Mouse (Mus musculus) forebrain, embryonic 16.5 days (tissue): Measurements from ENCODE around the gene Lhx2. TPM values are rescaled to one million over a fixed set of nuclear protein-coding genes. Genes with fewer than 3 reads are reported as not detected.
A peak's percentile ranks its signal among the peaks of the same experiment; 100 is the strongest.

Experiments used
- ATAC-seq: fragments of 200-750 bp; cut with Nextera tagmentation; 2 replicates; pipeline ENCODE4 v1.8.0; 2017; ENCODE audit warnings: mild to moderate bottlenecking, moderate library complexity
- H3K27ac ChIP-seq: fragments of 300-500 bp; sonication (generic); 2 replicates; pipeline ENCODE4 v1.5.1; 2014; ENCODE audit warnings: low read length, control low read depth
- H3K27me3 ChIP-seq: fragments of 300-500 bp; sonication (generic); replicated peaks from 2 replicates; pipeline ENCODE4 v1.6.1; 2014; ENCODE audit warnings: low read length; ENCODE audit not compliant: control insufficient read depth, insufficient read depth
- H3K36me3 ChIP-seq: fragments of 300-500 bp; sonication (generic); 2 replicates; pipeline ENCODE4 v1.6.1; 2014; ENCODE audit not compliant: control insufficient read depth, insufficient read depth
- H3K4me1 ChIP-seq: fragments of 300-500 bp; sonication (generic); replicated peaks from 2 replicates; pipeline ENCODE4 v1.6.1; 2014; ENCODE audit warnings: low read length; ENCODE audit not compliant: control insufficient read depth, insufficient read depth
- H3K4me2 ChIP-seq: fragments of 300-500 bp; sonication (generic); 2 replicates; pipeline ENCODE4 v1.6.1; 2014; ENCODE audit warnings: mild to moderate bottlenecking, low read length, control low read depth
- H3K4me3 ChIP-seq: fragments of 300-500 bp; sonication (generic); replicated peaks from 2 replicates; pipeline ENCODE4 v1.5.1; 2014; ENCODE audit warnings: mild to moderate bottlenecking, low read length, control low read depth
- H3K9ac ChIP-seq: fragments of 300-500 bp; sonication (generic); replicated peaks from 2 replicates; pipeline ENCODE4 v1.6.1; 2014; ENCODE audit warnings: low read depth, low read length, control low read depth
- H3K9me3 ChIP-seq: fragments of 300-500 bp; sonication (generic); 2 replicates; pipeline ENCODE4 v1.6.1; 2016; ENCODE audit warnings: low read length; ENCODE audit not compliant: control insufficient read depth
- WGBS: fragments of 180-500 bp; shearing (Covaris S2); extraction: QIAGEN DNeasy Blood & Tissue Kit; methylation state at CpG from one replicate; pipeline ENCODE4 v1.1.7; 2014; 5-methylcytosine and 5-hydroxymethylcytosine counted together
- polyA plus RNA-seq: library from polyadenylated mRNA; unstranded; fragments of >200 nt; fragmentation: Nextera tagmentation; extraction: Ambion mirVana; gene quantifications from 2 replicates; pipeline ENCODE4 v1.2.1, GENCODE M21; 2015

Lhx2 gene
- polyA plus RNA-seq, 1 experiment from 2014 or later, result 69.7 TPM

GRCm38 (mm10) chr2:38323380-38323779 lies 15.7 kb upstream of the Lhx2 start:
- no peak overlapping the region for H3K4me2 ChIP-seq
- H3K4me1 ChIP-seq, result no peaks in the 10 kb centered on the region
- no peaks in the 10 kb centered on the region; the same call in 1 of the 2 replicates for H3K27me3 ChIP-seq
- 65% methylated on average over 8 of the region's 8 CpGs for WGBS
- no peaks in the 10 kb centered on the region for H3K9me3 ChIP-seq
- no peak for ATAC-seq
- no peak overlapping the region for H3K9ac ChIP-seq
- no peak overlapping the region for H3K4me3 ChIP-seq
- H3K36me3 ChIP-seq, result no peaks in the 10 kb centered on the region
- no peak overlapping the region for H3K27ac ChIP-seq

- Histone ChIP-seq H3K36me3 (no peaks in the 10 kb centered on the region), H3K9ac (no peak overlapping the region), H3K27me3 (no peaks in the 10 kb centered on the region; the same call in 1 of the 2 replicates), H3K27ac (no peak overlapping the region), H3K4me3 (no peak overlapping the region), H3K4me1 (no peaks in the 10 kb centered on the region), H3K4me2 (no peak overlapping the region), H3K9me3 (no peaks in the 10 kb centered on the region)
- ATAC-seq, result no peak
- 53% methylated on average over 1 of the region's 1 CpGs for WGBS
Observed at GRCm38 (mm10) chr2:38326671-38327070, 12.4 kb upstream of the Lhx2 start.

GRCm38 (mm10) chr2:38333586-38334119 lies 5.4 kb upstream of the Lhx2 start:
- Histone ChIP-seq H3K9ac (no peak overlapping the region), H3K36me3 (no peaks in the 10 kb centered on the region), H3K27ac (no peak overlapping the region), H3K4me1 (no peaks in the 10 kb centered on the region), H3K4me2 (no peak overlapping the region), H3K27me3 (peaks cover 18% of the 10 kb centered on the region), H3K9me3 (no peaks in the 10 kb centered on the region), H3K4me3 (no peak overlapping the region)
- WGBS, result 36% methylated on average over 7 of the region's 7 CpGs
- ATAC-seq, result peak; percentile 25; the same call in 1 of the 2 replicates

GRCm38 (mm10) chr2:38336606-38337005 lies 2.5 kb upstream of the Lhx2 start:
- Histone ChIP-seq H3K27ac (no peak overlapping the region), H3K9me3 (no peaks in the 10 kb centered on the region), H3K9ac (no peak overlapping the region), H3K4me2 (peak overlapping the region; percentile 10), H3K27me3 (peaks cover 18% of the 10 kb centered on the region), H3K4me1 (peaks cover 14% of the 10 kb centered on the region), H3K4me3 (no peak overlapping the region), H3K36me3 (no peaks in the 10 kb centered on the region)
- WGBS, result 8% methylated on average over 17 of the region's 17 CpGs
- ATAC-seq, result no peak

DNA sequence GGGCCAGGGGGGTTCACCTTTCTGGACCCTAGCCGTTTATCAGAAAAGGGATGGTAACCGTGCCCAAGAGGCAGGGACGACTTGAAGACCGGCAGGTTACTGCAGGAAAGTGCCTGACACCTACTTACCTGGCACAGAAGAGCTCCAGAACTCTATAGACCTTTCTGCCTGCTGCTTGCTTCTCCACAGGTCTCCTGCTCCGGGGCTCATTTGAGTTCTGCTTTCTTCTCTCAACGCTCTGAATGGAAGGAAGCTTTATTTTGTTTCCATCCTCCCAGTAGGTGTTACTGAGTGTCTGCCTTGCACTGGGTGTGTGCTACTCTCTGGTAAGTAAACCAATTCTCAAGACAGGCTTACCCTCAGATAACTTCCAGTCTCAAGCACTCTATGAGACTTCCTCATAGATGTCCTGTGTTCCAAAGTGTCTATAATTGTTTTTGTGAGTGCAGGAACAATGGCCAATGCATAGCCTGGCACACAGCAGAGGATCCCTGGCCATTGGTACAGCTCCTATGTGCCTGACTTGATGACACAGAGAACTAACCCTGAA lies 1.9 kb upstream of the Lhx2 start:
- 15% methylated on average over 6 of the region's 6 CpGs for WGBS
- Histone ChIP-seq H3K36me3 (no peaks in the 10 kb centered on the region), H3K9me3 (no peaks in the 10 kb centered on the region), H3K4me3 (no peak overlapping the region), H3K9ac (no peak overlapping the region), H3K27me3 (peaks cover 18% of the 10 kb centered on the region), H3K4me1 (peaks cover 14% of the 10 kb centered on the region), H3K27ac (no peak overlapping the region), H3K4me2 (no peak overlapping the region; the same call in 1 of the 2 replicates)
- no peak for ATAC-seq

GRCm38 (mm10) chr2:38337681-38338080 lies 1.4 kb upstream of the Lhx2 start:
- H3K4me1 ChIP-seq, result peaks cover 14% of the 10 kb centered on the region
- no peak overlapping the region for H3K4me2 ChIP-seq

DNA sequence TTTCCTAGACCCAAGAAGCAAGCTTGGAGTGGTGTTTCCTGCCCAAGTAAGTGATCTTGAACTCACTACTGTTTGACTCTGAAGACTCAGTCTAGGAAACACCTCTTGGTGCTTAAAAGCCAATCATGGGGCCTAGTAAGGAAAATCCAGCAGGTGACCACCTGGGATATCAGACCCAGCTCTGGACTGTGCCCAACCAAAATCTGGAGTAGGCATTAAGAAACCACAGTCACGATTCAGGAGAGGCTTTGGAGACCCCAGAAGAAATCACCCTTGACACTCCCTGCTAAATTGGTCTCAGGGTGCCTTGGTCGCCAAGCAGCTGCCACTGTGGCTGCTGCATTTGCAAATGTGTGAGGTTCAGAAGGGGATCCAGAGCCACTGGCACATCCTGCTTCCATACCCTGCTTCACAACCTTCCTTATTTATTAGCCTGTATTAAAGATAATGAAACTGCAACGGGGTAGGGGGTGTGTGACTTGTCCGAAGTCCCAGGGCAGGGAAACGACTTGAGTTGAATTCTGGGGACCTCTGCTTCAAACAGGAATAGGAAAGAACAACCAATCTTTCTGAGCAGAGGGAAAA lies 641 bp upstream of the Lhx2 start:
- ATAC-seq, result no peak; the same call in 1 of the 2 replicates
- peaks cover 18% of the 10 kb centered on the region for H3K27me3 ChIP-seq

More at GRCm38 (mm10) chr2:38337681-38338080, 1.4 kb upstream of the Lhx2 start:
- 49% methylated on average over 5 of the region's 5 CpGs for WGBS
- H3K27ac ChIP-seq, result no peak overlapping the region
- H3K9me3 ChIP-seq, result no peaks in the 10 kb centered on the region
- no peak for ATAC-seq
- H3K4me3 ChIP-seq, result no peak overlapping the region
- peaks cover 18% of the 10 kb centered on the region for H3K27me3 ChIP-seq
- H3K9ac ChIP-seq, result no peak overlapping the region
- H3K36me3 ChIP-seq, result no peaks in the 10 kb centered on the region

GRCm38 (mm10) chr2:38339910-38340625 lies 987 bp downstream of the Lhx2 start:
- peak overlapping the region; percentile 94 for H3K9ac ChIP-seq
- H3K27ac ChIP-seq, result peak overlapping the region; percentile 96
- no peaks in the 10 kb centered on the region for H3K9me3 ChIP-seq
- WGBS, result 2% methylated on average over 9 of the region's 9 CpGs
- peak overlapping the region; percentile 83 for H3K4me2 ChIP-seq
- no peak for ATAC-seq
- peaks cover 16% of the 10 kb centered on the region for H3K27me3 ChIP-seq
- peaks cover 26% of the 10 kb centered on the region for H3K4me1 ChIP-seq
- no peaks in the 10 kb centered on the region for H3K36me3 ChIP-seq
- peak overlapping the region; percentile 71 for H3K4me3 ChIP-seq

More for the DNA sequence above, 641 bp upstream of the Lhx2 start:
- peak overlapping the region; percentile 94; the same call in 1 of the 2 replicates for H3K9ac ChIP-seq
- no peaks in the 10 kb centered on the region for H3K9me3 ChIP-seq
- H3K4me1 ChIP-seq, result peaks cover 18% of the 10 kb centered on the region
- no peaks in the 10 kb centered on the region for H3K36me3 ChIP-seq
- peak overlapping the region; percentile 71 for H3K4me3 ChIP-seq
- peak overlapping the region; percentile 83 for H3K4me2 ChIP-seq
- 8% methylated on average over 5 of the region's 5 CpGs for whole genome bisulfite sequencing
- peak overlapping the region; percentile 96 for H3K27ac ChIP-seq

DNA sequence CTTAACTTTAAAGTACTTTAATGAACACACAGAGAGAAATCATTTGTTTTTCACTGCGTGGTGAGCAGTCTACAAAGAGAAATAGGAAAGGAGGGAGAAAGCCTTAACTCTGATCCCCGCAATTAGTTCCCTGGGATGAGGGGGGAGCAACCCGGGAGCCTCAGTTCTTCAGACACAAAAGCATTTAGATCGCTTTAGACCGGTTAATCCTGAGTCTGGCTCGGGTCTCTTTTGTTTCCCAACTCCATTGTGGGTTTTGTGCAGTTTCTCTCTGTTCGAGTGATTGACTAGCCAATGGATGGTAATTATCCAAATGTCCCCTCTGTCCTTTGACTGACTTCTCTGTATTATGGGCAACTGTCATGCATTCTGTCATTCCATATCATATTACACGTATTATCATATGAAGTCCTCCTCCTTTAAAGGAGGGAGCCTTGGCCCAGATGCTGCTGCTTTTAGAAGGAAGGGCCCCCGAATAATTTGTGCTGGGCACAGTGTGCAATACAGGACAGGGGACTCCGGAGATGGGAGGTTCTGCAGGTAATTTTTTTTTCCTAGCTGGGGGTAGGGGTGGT lies 1.6 kb downstream of the Lhx2 start:
- Histone ChIP-seq H3K36me3 (no peaks in the 10 kb centered on the region), H3K4me1 (peaks cover 28% of the 10 kb centered on the region), H3K27ac (peak overlapping the region; percentile 96), H3K4me3 (peak overlapping the region; percentile 71), H3K9me3 (no peaks in the 10 kb centered on the region), H3K4me2 (peak overlapping the region; percentile 83), H3K27me3 (peaks cover 12% of the 10 kb centered on the region), H3K9ac (peak overlapping the region; percentile 94)
- peak; percentile 38; the same call in 1 of the 2 replicates for ATAC-seq
- WGBS, result 1% methylated on average over 10 of the region's 10 CpGs
